Mouse (Mus musculus) lung, embryonic 15.5 days (tissue): ENCODE measurements around the gene Bcl9. TPM values are rescaled to one million over a fixed set of nuclear protein-coding genes. Genes with fewer than 3 reads are reported as not detected.

Experiments used
- ATAC-seq: fragments of 200-750 bp; cut with Nextera tagmentation; 2 replicates; pipeline ENCODE4 v1.8.0; 2017; ENCODE audit warnings: moderate number of reproducible peaks, borderline replicate concordance; ENCODE audit not compliant: low FRiP score, low TSS enrichment; ENCODE audit errors: extremely low read depth
- H3K27ac ChIP-seq: fragments of 300-500 bp; sonication (generic); 2 replicates; pipeline ENCODE4 v1.5.1; 2015; ENCODE audit warnings: moderate library complexity, mild to moderate bottlenecking, inconsistent platforms
- H3K27me3 ChIP-seq: fragments of 300-500 bp; sonication (generic); 2 replicates; pipeline ENCODE4 v1.6.1; 2015; ENCODE audit warnings: inconsistent platforms
- H3K36me3 ChIP-seq: fragments of 300-500 bp; sonication (generic); 2 replicates; pipeline ENCODE4 v1.6.1; 2015; ENCODE audit warnings: inconsistent platforms
- H3K4me1 ChIP-seq: fragments of 300-500 bp; sonication (generic); 2 replicates; pipeline ENCODE4 v1.6.1; 2015; ENCODE audit warnings: inconsistent platforms
- H3K4me2 ChIP-seq: fragments of 300-500 bp; sonication (generic); 2 replicates; pipeline ENCODE4 v1.6.1; 2015; ENCODE audit warnings: inconsistent platforms, mild to moderate bottlenecking, moderate library complexity
- H3K4me3 ChIP-seq: fragments of 300-500 bp; sonication (generic); 2 replicates; pipeline ENCODE4 v1.5.1; 2015; ENCODE audit warnings: mild to moderate bottlenecking, inconsistent platforms
- H3K9ac ChIP-seq: fragments of 300-500 bp; sonication (generic); 2 replicates; pipeline ENCODE4 v1.6.1; 2015; ENCODE audit warnings: inconsistent platforms
- H3K9me3 ChIP-seq: fragments of 300-500 bp; sonication (generic); 2 replicates; pipeline ENCODE4 v1.6.1; 2016; ENCODE audit warnings: inconsistent platforms
- WGBS: fragments of 180-500 bp; shearing (Covaris S2); methylation state at CpG from one replicate; pipeline ENCODE4 v1.1.7; 2015; 5-methylcytosine and 5-hydroxymethylcytosine counted together
- polyA plus RNA-seq: library from polyadenylated mRNA; unstranded; fragments of >200 nt; fragmentation: Nextera tagmentation; extraction: Ambion mirVana; gene quantifications from 2 replicates; pipeline ENCODE4 v1.2.1, GENCODE M21; 2015

Gene Bcl9
- 44.1 and 46.7 TPM in 2 replicates for polyA plus RNA-seq

DNA sequence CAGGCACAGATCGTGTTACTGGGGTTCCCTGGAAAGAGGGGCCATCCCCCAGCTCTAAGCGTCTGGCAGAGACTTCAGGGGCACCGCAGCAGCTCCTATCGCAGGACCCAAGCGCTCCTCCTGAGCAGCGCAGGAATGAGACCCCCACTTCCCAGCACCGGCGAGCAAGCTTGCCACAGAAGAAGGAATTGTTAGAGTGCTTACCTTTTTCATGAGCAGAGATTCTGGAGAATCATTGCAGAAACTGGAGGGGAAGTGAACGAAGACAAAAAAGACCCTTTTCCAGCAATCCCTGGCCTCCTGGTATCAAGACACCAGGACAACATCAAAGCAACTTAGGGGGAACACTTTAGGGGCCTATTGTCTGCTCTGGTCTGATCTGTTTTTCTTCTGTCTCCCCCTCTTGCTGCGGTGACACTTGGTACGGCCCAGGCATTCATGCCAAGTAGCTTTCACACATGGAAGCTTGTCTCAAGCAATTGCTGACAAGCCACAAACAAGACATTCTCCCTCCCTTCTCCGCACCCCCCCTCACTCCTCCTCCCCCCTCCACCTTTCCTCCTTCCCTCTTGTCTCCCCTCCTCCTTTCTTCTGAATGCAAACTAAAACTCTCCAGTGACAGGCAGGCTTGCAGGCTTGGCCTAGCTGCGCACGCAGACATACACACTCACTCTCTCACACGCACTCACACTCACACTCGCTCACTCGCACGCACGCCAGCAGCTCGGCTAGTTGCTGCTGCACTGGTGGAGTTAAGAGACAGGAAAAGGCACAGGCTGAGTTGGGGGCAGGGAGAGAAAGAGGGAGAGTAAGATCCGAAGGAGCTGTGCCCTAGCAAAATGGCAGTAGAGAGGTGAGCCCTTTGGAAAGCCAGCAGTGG lies at the start of gene Bcl9:
Gene Bcl9 (minus strand): TSS at position 365 of the 880 bp plus-strand sequence.
- Histone ChIP-seq H3K4me1 (peaks cover 21% of the 10 kb centered on the region), H3K36me3 (no peaks in the 10 kb centered on the region), H3K4me2 (peak within 1 kb of the TSS; percentile 68), H3K4me3 (peak within 1 kb of the TSS; percentile 59), H3K27ac (peak within 1 kb of the TSS; percentile 97), H3K9ac (peak within 1 kb of the TSS; percentile 84), H3K27me3 (no peaks in the 10 kb centered on the region), H3K9me3 (no peaks in the 10 kb centered on the region)
- WGBS: 1% methylated on average over 21 of the region's 21 CpGs
- ATAC-seq: peak; percentile 84

DNA sequence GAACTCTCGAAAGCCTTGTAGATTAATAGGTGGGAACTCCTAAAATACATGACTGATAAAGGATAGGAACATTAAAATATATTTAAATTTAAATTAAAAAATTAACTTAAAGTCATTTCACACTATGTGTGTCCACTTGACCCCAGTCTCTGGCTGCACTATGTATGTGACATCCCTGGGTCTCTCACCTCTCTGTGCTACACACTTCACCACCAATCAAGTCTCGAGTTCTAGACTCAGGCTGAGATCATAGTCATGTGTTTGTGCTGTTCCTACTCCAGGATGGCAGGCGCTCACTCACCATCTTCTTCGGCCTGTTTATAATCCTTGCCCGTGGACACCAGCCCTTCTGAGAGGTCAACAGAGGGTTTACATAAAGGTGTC lies 41.5 kb upstream of the Bcl9 start:
- H3K4me3 ChIP-seq: no peak overlapping the region
- peaks cover 9% of the 10 kb centered on the region for H3K4me1 ChIP-seq
- H3K9ac ChIP-seq: no peak overlapping the region
- no peak overlapping the region for H3K27ac ChIP-seq
- no peak overlapping the region for H3K4me2 ChIP-seq
- H3K36me3 ChIP-seq: no peaks in the 10 kb centered on the region
- 66% methylated on average over 5 of the region's 5 CpGs for WGBS
- H3K27me3 ChIP-seq: no peaks in the 10 kb centered on the region
- no peak for ATAC-seq
- no peaks in the 10 kb centered on the region for H3K9me3 ChIP-seq

- no peak overlapping the region for H3K9ac ChIP-seq
- ATAC-seq: peak; percentile 77; the same call in 1 of the 2 replicates
- 25% methylated on average over 13 of the region's 13 CpGs for WGBS
- H3K36me3 ChIP-seq: no peaks in the 10 kb centered on the region
- no peak overlapping the region for H3K4me3 ChIP-seq
- H3K27me3 ChIP-seq: no peaks in the 10 kb centered on the region
- no peak overlapping the region for H3K27ac ChIP-seq
- H3K4me1 ChIP-seq: peaks cover 9% of the 10 kb centered on the region
- no peak overlapping the region for H3K4me2 ChIP-seq
- H3K9me3 ChIP-seq: no peaks in the 10 kb centered on the region
These were observed 40.9 kb upstream of the Bcl9 start for GRCm38 (mm10) chr3:97338522-97339192.

GRCm38 (mm10) chr3:97337306-97337705 lies 39.6 kb upstream of the Bcl9 start:
- Histone ChIP-seq H3K4me2 (no peak overlapping the region), H3K9me3 (no peaks in the 10 kb centered on the region), H3K4me3 (no peak overlapping the region), H3K27ac (no peak overlapping the region), H3K4me1 (peaks cover 9% of the 10 kb centered on the region), H3K27me3 (no peaks in the 10 kb centered on the region), H3K9ac (no peak overlapping the region; the same call in 1 of the 2 replicates), H3K36me3 (no peaks in the 10 kb centered on the region)
- ATAC-seq: no peak
- 18% methylated on average over 11 of the region's 11 CpGs for WGBS

GRCm38 (mm10) chr3:97336331-97336730 lies 38.6 kb upstream of the Bcl9 start:
- no peak overlapping the region for H3K4me3 ChIP-seq
- no peaks in the 10 kb centered on the region for H3K9me3 ChIP-seq
- no peak overlapping the region for H3K9ac ChIP-seq
- H3K27ac ChIP-seq: no peak overlapping the region
- no peak for ATAC-seq
- no peak overlapping the region for H3K4me2 ChIP-seq
- WGBS: 72% methylated on average over 4 of the region's 4 CpGs
- H3K27me3 ChIP-seq: no peaks in the 10 kb centered on the region
- H3K4me1 ChIP-seq: peaks cover 9% of the 10 kb centered on the region
- H3K36me3 ChIP-seq: no peaks in the 10 kb centered on the region

DNA sequence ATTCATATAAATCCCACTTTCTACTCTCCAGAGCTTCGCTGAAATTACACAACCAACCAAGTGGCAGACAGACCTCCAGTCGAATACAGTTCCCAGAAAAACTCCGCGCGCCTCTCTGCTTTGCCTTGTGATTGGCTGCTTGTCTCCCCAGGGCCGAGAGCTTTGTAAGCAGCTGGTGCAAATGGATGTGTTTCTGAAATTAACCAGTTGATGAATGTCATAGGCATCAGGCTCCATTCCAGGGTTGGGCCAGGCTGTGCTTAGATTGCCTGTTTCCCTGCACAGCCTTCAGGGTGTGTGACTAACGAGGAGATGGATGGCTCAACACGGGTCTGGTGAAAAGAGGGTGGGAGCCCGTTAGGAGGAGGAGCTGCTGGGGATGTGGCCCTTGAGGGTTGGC lies 36.9 kb upstream of the Bcl9 start:
- H3K9me3 ChIP-seq: no peaks in the 10 kb centered on the region
- H3K4me3 ChIP-seq: no peak overlapping the region
- H3K9ac ChIP-seq: no peak overlapping the region; the same call in 1 of the 2 replicates
- peaks cover 9% of the 10 kb centered on the region for H3K4me1 ChIP-seq
- no peaks in the 10 kb centered on the region for H3K27me3 ChIP-seq
- 47% methylated on average over 9 of the region's 9 CpGs for whole genome bisulfite sequencing
- no peak for ATAC-seq
- H3K4me2 ChIP-seq: no peak overlapping the region
- no peak overlapping the region for H3K27ac ChIP-seq
- no peaks in the 10 kb centered on the region for H3K36me3 ChIP-seq

GRCm38 (mm10) chr3:97332172-97332571 lies 34.5 kb upstream of the Bcl9 start:
- Histone ChIP-seq H3K9ac (no peak overlapping the region), H3K27ac (no peak overlapping the region), H3K4me3 (no peak overlapping the region), H3K4me2 (no peak overlapping the region), H3K4me1 (peaks cover 1% of the 10 kb centered on the region; the same call in 1 of the 2 replicates), H3K36me3 (no peaks in the 10 kb centered on the region), H3K27me3 (no peaks in the 10 kb centered on the region), H3K9me3 (no peaks in the 10 kb centered on the region)
- 81% methylated on average over 12 of the region's 12 CpGs for whole genome bisulfite sequencing
- no peak for ATAC-seq

GRCm38 (mm10) chr3:97327809-97328208 lies 30.1 kb upstream of the Bcl9 start:
- H3K9ac ChIP-seq: no peak overlapping the region
- no peaks in the 10 kb centered on the region for H3K9me3 ChIP-seq
- no peak overlapping the region for H3K27ac ChIP-seq
- no peak overlapping the region for H3K4me2 ChIP-seq
- H3K36me3 ChIP-seq: no peaks in the 10 kb centered on the region
- H3K4me3 ChIP-seq: no peak overlapping the region
- WGBS: 82% methylated on average over 2 of the region's 2 CpGs
- no peaks in the 10 kb centered on the region for H3K4me1 ChIP-seq
- 0 out of 2 replicates have a peak, but pooled peaks cover 3% of the 10 kb centered on the region for H3K27me3 ChIP-seq
- no peak for ATAC-seq

GRCm38 (mm10) chr3:97327356-97327755 lies 29.6 kb upstream of the Bcl9 start:
- Histone ChIP-seq H3K4me2 (no peak overlapping the region), H3K27ac (no peak overlapping the region), H3K9ac (no peak overlapping the region), H3K4me1 (no peaks in the 10 kb centered on the region), H3K27me3 (0 out of 2 replicates have a peak, but pooled peaks cover 3% of the 10 kb centered on the region), H3K4me3 (no peak overlapping the region), H3K36me3 (no peaks in the 10 kb centered on the region), H3K9me3 (no peaks in the 10 kb centered on the region)
- WGBS: 87% methylated on average over 1 of the region's 1 CpGs
- ATAC-seq: no peak

DNA sequence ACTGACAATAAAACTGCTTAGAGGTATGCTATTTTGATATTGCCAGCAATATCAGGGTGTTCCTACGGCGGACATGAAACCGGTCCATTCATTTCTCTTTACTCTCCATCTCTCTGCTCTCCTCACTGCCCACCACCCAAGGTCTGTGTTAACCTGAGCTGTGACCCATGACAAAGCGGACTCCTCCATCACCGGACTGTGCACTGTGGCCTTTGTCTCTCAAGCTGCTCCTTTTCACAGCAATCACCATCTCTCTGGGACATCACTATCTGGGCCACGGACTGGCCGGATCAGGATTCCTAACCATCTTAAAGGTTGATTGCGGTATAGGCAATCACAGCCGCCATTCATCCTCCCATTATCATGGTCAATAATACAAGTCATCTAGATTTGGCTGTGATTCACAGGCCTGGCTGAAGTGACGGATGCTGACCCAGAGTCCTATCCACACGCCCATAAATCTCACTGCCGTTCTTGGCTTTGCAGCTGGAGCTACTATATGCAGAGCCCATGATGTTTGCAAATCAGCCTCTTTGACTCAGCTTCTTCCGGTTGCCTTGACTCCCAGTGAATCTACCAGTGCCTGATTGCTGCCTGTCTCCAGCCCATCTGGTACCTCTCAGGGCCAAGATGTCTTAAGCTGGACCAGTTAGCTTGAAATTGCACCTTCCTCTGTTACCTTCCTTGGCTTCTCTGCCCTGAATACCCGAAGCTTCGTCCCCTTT lies 28.1 kb upstream of the Bcl9 start:
- WGBS: 56% methylated on average over 15 of the region's 15 CpGs
- no peaks in the 10 kb centered on the region for H3K9me3 ChIP-seq

GRCm38 (mm10) chr3:97324046-97324445 lies 26.3 kb upstream of the Bcl9 start:
- ATAC-seq: no peak
- H3K36me3 ChIP-seq: no peaks in the 10 kb centered on the region

More for the DNA sequence above, 28.1 kb upstream of the Bcl9 start:
- H3K36me3 ChIP-seq: no peaks in the 10 kb centered on the region
- no peak for ATAC-seq
- H3K9ac ChIP-seq: no peak overlapping the region
- H3K4me1 ChIP-seq: no peaks in the 10 kb centered on the region
- H3K27me3 ChIP-seq: 0 out of 2 replicates have a peak, but pooled peaks cover 3% of the 10 kb centered on the region
- H3K27ac ChIP-seq: no peak overlapping the region
- no peak overlapping the region for H3K4me3 ChIP-seq
- H3K4me2 ChIP-seq: no peak overlapping the region

More at GRCm38 (mm10) chr3:97324046-97324445, 26.3 kb upstream of the Bcl9 start:
- Histone ChIP-seq H3K4me3 (no peak overlapping the region), H3K9ac (no peak overlapping the region), H3K27me3 (0 out of 2 replicates have a peak, but pooled peaks cover 3% of the 10 kb centered on the region), H3K9me3 (no peaks in the 10 kb centered on the region), H3K4me1 (no peaks in the 10 kb centered on the region), H3K4me2 (peak overlapping the region; percentile 23), H3K27ac (no peak overlapping the region)
- 44% methylated on average over 17 of the region's 17 CpGs for WGBS
